Mouse (Mus musculus) intestine, embryonic 16.5 days (tissue): ENCODE data around the gene Kdelc2. TPM values are rescaled to one million over a fixed set of nuclear protein-coding genes. Genes with fewer than 3 reads are reported as not detected.

Experiments used
- ATAC-seq: fragments of 200-750 bp; cut with Nextera tagmentation; 2 replicates; pipeline ENCODE4 v1.8.0; 2017; ENCODE audit warnings: moderate TSS enrichment, moderate library complexity
- H3K27ac ChIP-seq: fragments of 300-500 bp; sonication (generic); 2 replicates; pipeline ENCODE4 v1.5.1; 2014; ENCODE audit warnings: mild to moderate bottlenecking, low read length
- H3K27me3 ChIP-seq: fragments of 300-500 bp; sonication (generic); replicated peaks from 2 replicates; pipeline ENCODE4 v1.6.1; 2014; ENCODE audit warnings: low read length, control low read depth, mixed read lengths; ENCODE audit not compliant: control insufficient read depth, insufficient read depth
- H3K36me3 ChIP-seq: fragments of 300-500 bp; sonication (generic); 2 replicates; pipeline ENCODE4 v1.6.1; 2014; ENCODE audit warnings: low read length, control low read depth; ENCODE audit not compliant: control insufficient read depth, insufficient read depth
- H3K4me1 ChIP-seq: fragments of 300-500 bp; sonication (generic); 2 replicates; pipeline ENCODE4 v1.6.1; 2014; ENCODE audit warnings: low read length, control low read depth, mixed read lengths; ENCODE audit not compliant: control insufficient read depth, insufficient read depth
- H3K4me2 ChIP-seq: fragments of 300-500 bp; sonication (generic); 2 replicates; pipeline ENCODE4 v1.6.1; 2014; ENCODE audit warnings: low read depth, low read length, control low read depth
- H3K4me3 ChIP-seq: fragments of 300-500 bp; sonication (generic); 2 replicates; pipeline ENCODE4 v1.5.1; 2014; ENCODE audit warnings: mild to moderate bottlenecking, low read length
- H3K9ac ChIP-seq: fragments of 300-500 bp; sonication (generic); 2 replicates; pipeline ENCODE4 v1.6.1; 2014; ENCODE audit warnings: low read depth, low read length
- H3K9me3 ChIP-seq: fragments of 300-500 bp; sonication (generic); 2 replicates; pipeline ENCODE4 v1.6.1; 2016; ENCODE audit warnings: low read length, control low read depth; ENCODE audit not compliant: control insufficient read depth
- WGBS: fragments of 180-500 bp; shearing (Covaris S2); extraction: QIAGEN DNeasy Blood & Tissue Kit; methylation state at CpG from one replicate; pipeline ENCODE4 v1.1.7; 2014; 5-methylcytosine and 5-hydroxymethylcytosine counted together
- polyA plus RNA-seq: library from polyadenylated mRNA; unstranded; fragments of >200 nt; fragmentation: Nextera tagmentation; extraction: Ambion mirVana; gene quantifications from 2 replicates; pipeline ENCODE4 v1.2.1, GENCODE M21; 2015

Gene Kdelc2
- polyA plus RNA-seq, 1 experiment from 2014 or later: 23.9 TPM

- Histone ChIP-seq H3K4me1 (peaks cover 17% of the 10 kb centered on the region), H3K27me3 (no peaks in the 10 kb centered on the region), H3K27ac (peak overlapping the region; percentile 44; the same call in 1 of the 2 replicates), H3K4me2 (no peak overlapping the region), H3K9me3 (no peaks in the 10 kb centered on the region), H3K36me3 (peaks cover 3% of the 10 kb centered on the region), H3K9ac (no peak overlapping the region), H3K4me3 (no peak overlapping the region)
- WGBS: 35% methylated on average over 5 of the region's 5 CpGs
- peak; percentile 59 for ATAC-seq
Observed at GRCm38 (mm10) chr9:53377597-53377996, 6.2 kb upstream of the Kdelc2 start.

GRCm38 (mm10) chr9:53378171-53378570, 5.7 kb upstream of the Kdelc2 start:
- Histone ChIP-seq H3K4me1 (peaks cover 17% of the 10 kb centered on the region), H3K36me3 (no peaks in the 10 kb centered on the region), H3K27ac (peak overlapping the region; percentile 35; the same call in 1 of the 2 replicates), H3K4me3 (no peak overlapping the region), H3K9me3 (no peaks in the 10 kb centered on the region), H3K9ac (no peak overlapping the region), H3K27me3 (no peaks in the 10 kb centered on the region), H3K4me2 (no peak overlapping the region)
- ATAC-seq: no peak
- 66% methylated on average over 3 of the region's 3 CpGs for WGBS

GRCm38 (mm10) chr9:53380595-53380994, 3.2 kb upstream of the Kdelc2 start:
- Histone ChIP-seq H3K4me2 (no peak overlapping the region), H3K9me3 (no peaks in the 10 kb centered on the region), H3K4me1 (peaks cover 23% of the 10 kb centered on the region), H3K27me3 (no peaks in the 10 kb centered on the region), H3K9ac (no peak overlapping the region), H3K36me3 (no peaks in the 10 kb centered on the region), H3K4me3 (no peak overlapping the region), H3K27ac (no peak overlapping the region)
- whole genome bisulfite sequencing: 74% methylated on average over 2 of the region's 2 CpGs
- ATAC-seq: no peak

- ATAC-seq: no peak
- Histone ChIP-seq H3K9me3 (no peaks in the 10 kb centered on the region), H3K4me1 (peaks cover 21% of the 10 kb centered on the region), H3K9ac (no peak overlapping the region), H3K4me2 (no peak overlapping the region), H3K4me3 (no peak overlapping the region), H3K27ac (no peak overlapping the region), H3K36me3 (no peaks in the 10 kb centered on the region), H3K27me3 (no peaks in the 10 kb centered on the region)
- WGBS: 85% methylated on average over 5 of the region's 5 CpGs
Observed at GRCm38 (mm10) chr9:53381113-53381615, 2.7 kb upstream of the Kdelc2 start.

GRCm38 (mm10) chr9:53384873-53385272, 1.0 kb downstream of the Kdelc2 start:
- no peaks in the 10 kb centered on the region for H3K9me3 ChIP-seq
- 5% methylated on average over 8 of the region's 8 CpGs for WGBS

GRCm38 (mm10) chr9:53387431-53387830, 3.6 kb downstream of the Kdelc2 start:
- WGBS: 65% methylated on average over 2 of the region's 2 CpGs
- H3K27me3 ChIP-seq: no peaks in the 10 kb centered on the region

More at GRCm38 (mm10) chr9:53384873-53385272, 1.0 kb downstream of the Kdelc2 start:
- Histone ChIP-seq H3K27ac (peak overlapping the region; percentile 99), H3K4me1 (peaks cover 10% of the 10 kb centered on the region), H3K4me2 (peak overlapping the region; percentile 81), H3K27me3 (no peaks in the 10 kb centered on the region), H3K36me3 (no peaks in the 10 kb centered on the region), H3K4me3 (peak overlapping the region; percentile 83), H3K9ac (peak overlapping the region; percentile 96)
- peak; percentile 61 for ATAC-seq

GRCm38 (mm10) chr9:53389109-53389508, 5.3 kb downstream of the Kdelc2 start:
- 78% methylated on average over 3 of the region's 3 CpGs for WGBS

More at GRCm38 (mm10) chr9:53387431-53387830, 3.6 kb downstream of the Kdelc2 start:
- Histone ChIP-seq H3K27ac (no peak overlapping the region), H3K9me3 (no peaks in the 10 kb centered on the region), H3K9ac (no peak overlapping the region), H3K4me2 (no peak overlapping the region), H3K4me3 (no peak overlapping the region), H3K4me1 (peaks cover 11% of the 10 kb centered on the region), H3K36me3 (peaks cover 3% of the 10 kb centered on the region)
- ATAC-seq: no peak

GRCm38 (mm10) chr9:53390136-53390535, 6.3 kb downstream of the Kdelc2 start:
- no peak for ATAC-seq
- no peaks in the 10 kb centered on the region for H3K9me3 ChIP-seq
- 75% methylated on average over 7 of the region's 7 CpGs for WGBS
- H3K4me2 ChIP-seq: no peak overlapping the region
- H3K27ac ChIP-seq: no peak overlapping the region
- peaks cover 7% of the 10 kb centered on the region for H3K4me1 ChIP-seq
- no peak overlapping the region for H3K9ac ChIP-seq
- H3K36me3 ChIP-seq: peaks cover 3% of the 10 kb centered on the region
- no peaks in the 10 kb centered on the region for H3K27me3 ChIP-seq
- H3K4me3 ChIP-seq: no peak overlapping the region

More at GRCm38 (mm10) chr9:53389109-53389508, 5.3 kb downstream of the Kdelc2 start:
- no peak for ATAC-seq
- Histone ChIP-seq H3K4me1 (peaks cover 10% of the 10 kb centered on the region), H3K9ac (no peak overlapping the region), H3K36me3 (peaks cover 3% of the 10 kb centered on the region), H3K4me2 (no peak overlapping the region), H3K27ac (no peak overlapping the region), H3K4me3 (no peak overlapping the region), H3K27me3 (no peaks in the 10 kb centered on the region), H3K9me3 (no peaks in the 10 kb centered on the region)

GRCm38 (mm10) chr9:53397685-53398387, 14.0 kb downstream of the Kdelc2 start:
- Histone ChIP-seq H3K36me3 (peaks cover 7% of the 10 kb centered on the region; the same call in 1 of the 2 replicates), H3K27me3 (no peaks in the 10 kb centered on the region), H3K27ac (no peak overlapping the region), H3K4me1 (peaks cover 8% of the 10 kb centered on the region), H3K4me3 (no peak overlapping the region), H3K9ac (no peak overlapping the region), H3K9me3 (no peaks in the 10 kb centered on the region), H3K4me2 (no peak overlapping the region)
- 82% methylated on average over 13 of the region's 13 CpGs for WGBS
- ATAC-seq: 0 out of 2 replicates have a peak, but pooled peaks have one; percentile 21
